Mouse (Mus musculus) kidney, postnatal 0 days (tissue): ENCODE results near the gene Lrrc4c. TPM values are rescaled to one million over a fixed set of nuclear protein-coding genes. Genes with fewer than 3 reads are reported as not detected.

ENCODE experiments used
- ATAC-seq: fragments of 200-750 bp; cut with Nextera tagmentation; replicated peaks from 2 replicates; pipeline ENCODE4 v1.8.0; 2017; ENCODE audit warnings: low read depth, moderate number of reproducible peaks, moderate TSS enrichment, moderate library complexity; ENCODE audit not compliant: low FRiP score
- DNase-seq: peaks from one replicate; pipeline ENCODE4 v3.0.0-alpha.2; 2016; ENCODE audit warnings: low spot score
- H3K27ac ChIP-seq: fragments of 300-500 bp; sonication (generic); 2 replicates; pipeline ENCODE4 v1.5.1; 2014; ENCODE audit warnings: mild to moderate bottlenecking
- H3K27me3 ChIP-seq: fragments of 300-500 bp; sonication (generic); 2 replicates; pipeline ENCODE4 v1.6.1; 2014; ENCODE audit warnings: low read length, mixed read lengths; ENCODE audit not compliant: insufficient read depth
- H3K36me3 ChIP-seq: fragments of 300-500 bp; sonication (generic); 2 replicates; pipeline ENCODE4 v1.6.1; 2014; ENCODE audit warnings: low read length, mixed read lengths; ENCODE audit not compliant: insufficient read depth
- H3K4me1 ChIP-seq: fragments of 300-500 bp; sonication (generic); replicated peaks from 2 replicates; pipeline ENCODE4 v1.6.1; 2014; ENCODE audit warnings: antibody characterized with exemption, low read length, mixed read lengths; ENCODE audit not compliant: insufficient read depth
- H3K4me2 ChIP-seq: fragments of 300-500 bp; sonication (generic); 2 replicates; pipeline ENCODE4 v1.6.1; 2014; ENCODE audit warnings: mild to moderate bottlenecking, low read length, moderate library complexity, mixed read lengths
- H3K4me3 ChIP-seq: fragments of 300-500 bp; sonication (generic); replicated peaks from 2 replicates; pipeline ENCODE4 v1.5.1; 2014; ENCODE audit warnings: low read depth, low read length
- H3K9ac ChIP-seq: fragments of 300-500 bp; sonication (generic); 2 replicates; pipeline ENCODE4 v1.6.1; 2014; ENCODE audit warnings: low read depth, low read length
- H3K9me3 ChIP-seq: fragments of 300-500 bp; sonication (generic); replicated peaks from 2 replicates; pipeline ENCODE4 v1.6.1; 2016; ENCODE audit warnings: low read length, inconsistent platforms, mixed read lengths
- CTCF ChIP-seq: IDR thresholded peaks from 2 replicates; pipeline ENCODE4 v1.5.1; 2016; ENCODE audit warnings: antibody characterized with exemption, low read depth, mild to moderate bottlenecking, moderate library complexity
- WGBS: fragments of 180-500 bp; shearing (Covaris S2); extraction: QIAGEN DNeasy Blood & Tissue Kit; methylation state at CpG from one replicate; pipeline ENCODE4 v1.1.7; 2014; 5-methylcytosine and 5-hydroxymethylcytosine counted together
- polyA plus RNA-seq: library from polyadenylated mRNA; unstranded; fragments of >200 nt; fragmentation: Nextera tagmentation; extraction: Ambion mirVana; gene quantifications from 2 replicates; pipeline ENCODE4 v1.2.1, GENCODE M21; 2015

The Lrrc4c gene
- polyA plus RNA-seq, 1 experiment from 2014 or later, result 1.2 TPM

GRCm38 (mm10) chr2:97525107-97525506 is 1207.1 kb downstream of the Lrrc4c start:
- Histone ChIP-seq H3K27ac (no peak overlapping the region), H3K9me3 (no peaks in the 10 kb centered on the region), H3K9ac (no peak overlapping the region), H3K4me2 (no peak overlapping the region), H3K4me3 (no peak overlapping the region), H3K27me3 (no peaks in the 10 kb centered on the region), H3K36me3 (no peaks in the 10 kb centered on the region), H3K4me1 (no peaks in the 10 kb centered on the region)
- no peak for ATAC-seq
- no peak for DNase-seq
- 92% methylated on average over 2 of the region's 2 CpGs for WGBS
- no peak for TF ChIP-seq CTCF

GRCm38 (mm10) chr2:97530622-97531021 is 1212.7 kb downstream of the Lrrc4c start:
- H3K27me3 ChIP-seq, result no peaks in the 10 kb centered on the region
- WGBS, result 60% methylated on average over 4 of the region's 4 CpGs
- H3K9ac ChIP-seq, result no peak overlapping the region

GRCm38 (mm10) chr2:97543691-97544672 is 1226.0 kb downstream of the Lrrc4c start:
- H3K36me3 ChIP-seq, result no peaks in the 10 kb centered on the region
- H3K9ac ChIP-seq, result no peak overlapping the region
- no peak overlapping the region for H3K4me3 ChIP-seq
- H3K4me1 ChIP-seq, result no peaks in the 10 kb centered on the region
- no peak overlapping the region for H3K27ac ChIP-seq
- no peak overlapping the region for H3K4me2 ChIP-seq
- no peak for TF ChIP-seq CTCF
- 72% methylated on average over 10 of the region's 10 CpGs for WGBS
- DNase-seq, result no peak
- H3K27me3 ChIP-seq, result no peaks in the 10 kb centered on the region
- no peaks in the 10 kb centered on the region for H3K9me3 ChIP-seq
- no peak for ATAC-seq

More at GRCm38 (mm10) chr2:97530622-97531021, 1212.7 kb downstream of the Lrrc4c start:
- ATAC-seq, result no peak
- Histone ChIP-seq H3K27ac (no peak overlapping the region), H3K4me1 (no peaks in the 10 kb centered on the region), H3K4me2 (no peak overlapping the region), H3K36me3 (no peaks in the 10 kb centered on the region), H3K4me3 (no peak overlapping the region), H3K9me3 (no peaks in the 10 kb centered on the region)
- no peak for TF ChIP-seq CTCF
- no peak for DNase-seq

GRCm38 (mm10) chr2:97544673-97545071 is 1226.7 kb downstream of the Lrrc4c start:
- Histone ChIP-seq H3K9ac (no peak overlapping the region), H3K4me3 (no peak overlapping the region), H3K27me3 (no peaks in the 10 kb centered on the region), H3K4me2 (no peak overlapping the region), H3K36me3 (no peaks in the 10 kb centered on the region), H3K4me1 (no peaks in the 10 kb centered on the region), H3K9me3 (no peaks in the 10 kb centered on the region), H3K27ac (no peak overlapping the region)
- TF ChIP-seq CTCF, result no peak
- DNase-seq (no peak), ATAC-seq (no peak)

- no peak for TF ChIP-seq CTCF
- WGBS, result 88% methylated on average over 1 of the region's 1 CpGs
- Histone ChIP-seq H3K4me1 (no peaks in the 10 kb centered on the region), H3K9ac (no peak overlapping the region), H3K4me2 (no peak overlapping the region), H3K27me3 (no peaks in the 10 kb centered on the region), H3K4me3 (no peak overlapping the region), H3K27ac (no peak overlapping the region), H3K9me3 (no peaks in the 10 kb centered on the region), H3K36me3 (no peaks in the 10 kb centered on the region)
- DNase-seq (no peak), ATAC-seq (no peak)
Measured at GRCm38 (mm10) chr2:97545946-97546345, 1228.0 kb downstream of the Lrrc4c start.

DNA sequence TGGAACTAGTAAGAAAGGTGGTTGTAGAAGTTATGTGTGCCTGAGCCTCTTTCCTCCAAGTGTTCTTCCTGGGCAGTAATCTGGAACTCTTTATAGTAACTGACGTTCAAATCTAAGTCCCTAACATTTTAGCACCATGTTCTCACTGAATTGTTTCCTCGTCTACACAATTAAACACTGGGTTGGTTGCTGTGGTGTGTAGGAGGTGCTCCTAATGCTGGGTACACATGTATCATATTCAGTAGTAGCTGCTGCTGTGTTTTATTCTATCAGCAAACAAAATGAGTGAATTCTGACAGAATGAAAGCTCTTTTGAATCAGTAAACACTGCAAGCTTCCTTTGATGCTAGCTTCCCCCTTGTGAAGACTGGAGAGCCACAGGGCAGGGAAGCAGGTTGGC is 1246.5 kb downstream of the Lrrc4c start:
- Histone ChIP-seq H3K9me3 (no peaks in the 10 kb centered on the region), H3K4me2 (no peak overlapping the region), H3K27ac (no peak overlapping the region), H3K36me3 (no peaks in the 10 kb centered on the region), H3K4me3 (no peak overlapping the region), H3K9ac (no peak overlapping the region), H3K27me3 (no peaks in the 10 kb centered on the region), H3K4me1 (no peaks in the 10 kb centered on the region)
- 27% methylated on average over 2 of the region's 2 CpGs for WGBS
- TF ChIP-seq CTCF, result no peak
- DNase-seq, result no peak
- ATAC-seq, result no peak
